Mouse (Mus musculus): ENCODE measurements around the gene Crabp2. TPM values are rescaled to one million over a fixed set of nuclear protein-coding genes. Genes with fewer than 3 reads are reported as not detected.

Gene Crabp2
- total and polyA plus RNA-seq, 2 experiments from 2014 or later, result 0.37 to 0.53 TPM

- Histone ChIP-seq H3K36me3 (replicated peaks; ENCODE audit: control insufficient read depth, insufficient read depth, low read length) (no peaks in the 10 kb centered on the region), H3K9me3 (replicated peaks; ENCODE audit: control insufficient read depth, low read length) (no peaks in the 10 kb centered on the region), H3K4me3 (ENCODE audit: low read depth, low read length) (no peak overlapping the region), H3K27ac (ENCODE audit: low read depth) (no peak overlapping the region), H3K9ac (replicated peaks; ENCODE audit: low read depth, low read length) (no peak overlapping the region), H3K4me1 (ENCODE audit: control insufficient read depth, insufficient read depth) (no peaks in the 10 kb centered on the region), H3K4me2 (ENCODE audit: low read depth, low read length) (no peak overlapping the region), H3K27me3 (ENCODE audit: control insufficient read depth, insufficient read depth, low read length) (0 out of 2 replicates have a peak, but pooled peaks cover 3% of the 10 kb centered on the region)
- WGBS, result 62% methylated on average over 7 of the region's 7 CpGs
- ATAC-seq (ENCODE audit: insufficient read depth, low read depth) (no peak), DNase-seq (ENCODE audit: low spot score) (no peak)
- TF ChIP-seq CTCF (IDR thresholded peaks at IDR 0.05; ENCODE audit: low read depth) (no peak), EP300 (IDR thresholded peaks at IDR 0.05; ENCODE audit: low read depth) (no peak)
Measured at GRCm38 (mm10) chr3:87959371-87959770, 10.9 kb downstream of the Crabp2 start.

GRCm38 (mm10) chr3:87960191-87960585, 11.7 kb downstream of the Crabp2 start:
- peak overlapping the region; percentile 75 for H3K27ac ChIP-seq (ENCODE audit: low read depth)
- no peaks in the 10 kb centered on the region for H3K4me1 ChIP-seq (ENCODE audit: control insufficient read depth, insufficient read depth)
- H3K4me2 ChIP-seq (ENCODE audit: low read depth, low read length), result peak overlapping the region; percentile 96
- no peaks in the 10 kb centered on the region for H3K36me3 ChIP-seq (replicated peaks; ENCODE audit: control insufficient read depth, insufficient read depth, low read length)
- H3K9me3 ChIP-seq (replicated peaks; ENCODE audit: control insufficient read depth, low read length), result no peaks in the 10 kb centered on the region
- no peak for ATAC-seq (ENCODE audit: insufficient read depth, low read depth)
- no peak for DNase-seq (ENCODE audit: low spot score)
- peak overlapping the region; percentile 60 for H3K4me3 ChIP-seq (ENCODE audit: low read depth, low read length)
- TF ChIP-seq CTCF (IDR thresholded peaks at IDR 0.05; ENCODE audit: low read depth) (no peak), EP300 (IDR thresholded peaks at IDR 0.05; ENCODE audit: low read depth) (no peak)
- H3K9ac ChIP-seq (replicated peaks; ENCODE audit: low read depth, low read length), result peak overlapping the region; percentile 78
- WGBS, result 16% methylated on average over 10 of the region's 10 CpGs
- 0 out of 2 replicates have a peak, but pooled peaks cover 3% of the 10 kb centered on the region for H3K27me3 ChIP-seq (ENCODE audit: control insufficient read depth, insufficient read depth, low read length)

GRCm38 (mm10) chr3:87960586-87961191, 12.2 kb downstream of the Crabp2 start:
- no peaks in the 10 kb centered on the region for H3K36me3 ChIP-seq (replicated peaks; ENCODE audit: control insufficient read depth, insufficient read depth, low read length)
- DNase-seq (ENCODE audit: low spot score) (peak; percentile 96), ATAC-seq (ENCODE audit: insufficient read depth, low read depth) (peak; percentile 98)
- H3K9ac ChIP-seq (replicated peaks; ENCODE audit: low read depth, low read length), result peak overlapping the region; percentile 78
- WGBS, result under 1% methylated on average over 27 of the region's 27 CpGs
- H3K9me3 ChIP-seq (replicated peaks; ENCODE audit: control insufficient read depth, low read length), result no peaks in the 10 kb centered on the region
- TF ChIP-seq EP300 (IDR thresholded peaks at IDR 0.05; ENCODE audit: low read depth) (no peak), CTCF (IDR thresholded peaks at IDR 0.05; ENCODE audit: low read depth) (peak; percentile 97)
- H3K4me1 ChIP-seq (ENCODE audit: control insufficient read depth, insufficient read depth), result no peaks in the 10 kb centered on the region
- H3K27ac ChIP-seq (ENCODE audit: low read depth), result peak overlapping the region; percentile 75
- H3K27me3 ChIP-seq (ENCODE audit: control insufficient read depth, insufficient read depth, low read length), result 0 out of 2 replicates have a peak, but pooled peaks cover 3% of the 10 kb centered on the region
- peak overlapping the region; percentile 60 for H3K4me3 ChIP-seq (ENCODE audit: low read depth, low read length)
- H3K4me2 ChIP-seq (ENCODE audit: low read depth, low read length), result peak overlapping the region; percentile 96

- Histone ChIP-seq H3K9ac (replicated peaks; ENCODE audit: low read depth, low read length) (peak overlapping the region; percentile 66), H3K4me3 (ENCODE audit: low read depth, low read length) (peak overlapping the region; percentile 59), H3K36me3 (replicated peaks; ENCODE audit: control insufficient read depth, insufficient read depth, low read length) (no peaks in the 10 kb centered on the region), H3K27ac (ENCODE audit: low read depth) (0 out of 2 replicates have a peak overlapping the region, but pooled peaks have one; percentile 4), H3K4me2 (ENCODE audit: low read depth, low read length) (peak overlapping the region; percentile 73), H3K9me3 (replicated peaks; ENCODE audit: control insufficient read depth, low read length) (no peaks in the 10 kb centered on the region), H3K27me3 (ENCODE audit: control insufficient read depth, insufficient read depth, low read length) (peaks cover 32% of the 10 kb centered on the region), H3K4me1 (ENCODE audit: control insufficient read depth, insufficient read depth) (0 out of 2 replicates have a peak, but pooled peaks cover 11% of the 10 kb centered on the region)
- DNase-seq (ENCODE audit: low spot score) (peak; percentile 49), ATAC-seq (ENCODE audit: insufficient read depth, low read depth) (no peak)
- TF ChIP-seq EP300 (IDR thresholded peaks at IDR 0.05; ENCODE audit: low read depth) (no peak), CTCF (IDR thresholded peaks at IDR 0.05; ENCODE audit: low read depth) (peak; percentile 75)
- 2% methylated on average over 21 of the region's 21 CpGs for WGBS
Measured at GRCm38 (mm10) chr3:87970184-87970938, 21.9 kb downstream of the Crabp2 start.

- peak; percentile 52; the same call in 1 of the 2 replicates for ATAC-seq (ENCODE audit: insufficient read depth, low read depth)
- under 1% methylated on average over 42 of the region's 44 CpGs for WGBS
Measured at GRCm38 (mm10) chr3:87970939-87971488, 22.5 kb downstream of the Crabp2 start, which contains the start of gene Nes. TSS of gene Nes (plus strand) at chr3:87971078.

More at GRCm38 (mm10) chr3:87970939-87971488, 22.5 kb downstream of the Crabp2 start, which contains the start of gene Nes:
- peak within 1 kb of the TSS; percentile 73 for H3K4me2 ChIP-seq (ENCODE audit: low read depth, low read length)
- DNase-seq (ENCODE audit: low spot score), result peak; percentile 76
- 0 out of 2 replicates have a peak, but pooled peaks cover 11% of the 10 kb centered on the region for H3K4me1 ChIP-seq (ENCODE audit: control insufficient read depth, insufficient read depth)
- H3K9ac ChIP-seq (replicated peaks; ENCODE audit: low read depth, low read length), result peak within 1 kb of the TSS; percentile 66
- H3K27ac ChIP-seq (ENCODE audit: low read depth), result peak within 1 kb of the TSS; percentile 44
- H3K27me3 ChIP-seq (ENCODE audit: control insufficient read depth, insufficient read depth, low read length), result peaks cover 32% of the 10 kb centered on the region
- TF ChIP-seq CTCF (IDR thresholded peaks at IDR 0.05; ENCODE audit: low read depth) (no peak), EP300 (IDR thresholded peaks at IDR 0.05; ENCODE audit: low read depth) (no peak)
- H3K36me3 ChIP-seq (replicated peaks; ENCODE audit: control insufficient read depth, insufficient read depth, low read length), result no peaks in the 10 kb centered on the region
- no peaks in the 10 kb centered on the region for H3K9me3 ChIP-seq (replicated peaks; ENCODE audit: control insufficient read depth, low read length)
- H3K4me3 ChIP-seq (ENCODE audit: low read depth, low read length), result peak within 1 kb of the TSS; percentile 59

Data from heart, postnatal 0 days (tissue).